Mouse (Mus musculus): ENCODE measurements around the gene Dynll1.
"Not testable (repeated sequence)": the region's sequence is repeated elsewhere in the genome, so short reads cannot be mapped to it uniquely, and the experiment has no call there.

Gene Dynll1

GRCm38 (mm10) chr5:115312354-115312753 lies 11.6 kb upstream of the Dynll1 start:
- no peak for DNase-seq

GRCm38 (mm10) chr5:115302190-115302589 lies 1.4 kb upstream of the Dynll1 start:
- DNase-seq = not testable (repeated sequence)

- no peak for DNase-seq
Observed at GRCm38 (mm10) chr5:115301615-115302014, 816 bp upstream of the Dynll1 start.

- DNase-seq = peak; percentile 67
Observed at GRCm38 (mm10) chr5:115300035-115300744, 609 bp downstream of the Dynll1 start.

GRCm38 (mm10) chr5:115296347-115296746 lies 4.5 kb downstream of the Dynll1 start:
- DNase-seq = no peak

GRCm38 (mm10) chr5:115294173-115294572 lies 6.6 kb downstream of the Dynll1 start:
- no peak for DNase-seq

- peak; percentile 20 for DNase-seq
Observed at GRCm38 (mm10) chr5:115284735-115285134, 16.1 kb downstream of the Dynll1 start.

GRCm38 (mm10) chr5:115280050-115280687 lies 20.6 kb downstream of the Dynll1 start:
- no peak for DNase-seq

GRCm38 (mm10) chr5:115279226-115280049 lies 21.4 kb downstream of the Dynll1 start, which contains the start of gene Coq5:
TSS of gene Coq5 (plus strand) at chr5:115279666.
- DNase-seq = peak; percentile 84

- no peak for DNase-seq
Observed at GRCm38 (mm10) chr5:115278785-115279184, 22.0 kb downstream of the Dynll1 start.

GRCm38 (mm10) chr5:115278053-115278452 lies 22.7 kb downstream of the Dynll1 start:
- no peak for DNase-seq

GRCm38 (mm10) chr5:115275998-115276397 lies 24.8 kb downstream of the Dynll1 start:
- DNase-seq = peak; percentile 27

GRCm38 (mm10) chr5:115274771-115275170 lies 26.0 kb downstream of the Dynll1 start:
- no peak for DNase-seq

GRCm38 (mm10) chr5:115274353-115274752 lies 26.4 kb downstream of the Dynll1 start:
- DNase-seq = no peak

GRCm38 (mm10) chr5:115273549-115274135 lies 27.2 kb downstream of the Dynll1 start:
- DNase-seq = no peak

GRCm38 (mm10) chr5:115272812-115273548 lies 27.8 kb downstream of the Dynll1 start, which contains the start of gene Rnf10:
TSS of gene Rnf10 (minus strand) at chr5:115272898.
- DNase-seq = peak; percentile 98

GRCm38 (mm10) chr5:115271931-115272811 lies 28.6 kb downstream of the Dynll1 start:
- DNase-seq = peak; percentile 43

- no peak for DNase-seq
Observed at GRCm38 (mm10) chr5:115269969-115270368, 30.8 kb downstream of the Dynll1 start.

GRCm38 (mm10) chr5:115268266-115268665 lies 32.5 kb downstream of the Dynll1 start:
- DNase-seq = no peak

- DNase-seq = no peak
Observed at GRCm38 (mm10) chr5:115267469-115268045, 33.2 kb downstream of the Dynll1 start.

Data from lung, postnatal 14 days (tissue).